Mouse (Mus musculus) right cerebral cortex, postnatal 36 days (tissue): ENCODE data around the gene Apc2.

Experiments used
- DNase-seq, 2 experiments: peaks; one replicate each; pipeline ENCODE4 v3.0.0; 2022; ENCODE audit warnings: low spot score in 2 of 2, mixed read lengths in 1 of 2

Apc2 gene

GRCm38 (mm10) chr10:80320340-80320760, 24.6 kb downstream of the Apc2 start, which contains the start of gene 2310011J03Rik:
Gene 2310011J03Rik (minus strand): TSS chr10:80320537.
- DNase-seq = peak; percentile 91 to 92

GRCm38 (mm10) chr10:80321014-80321669, 25.4 kb downstream of the Apc2 start:
- no peak for DNase-seq

- no peak for DNase-seq
These were observed 26.1 kb downstream of the Apc2 start for GRCm38 (mm10) chr10:80321670-80322581.

GRCm38 (mm10) chr10:80322811-80323211, 27.0 kb downstream of the Apc2 start:
- DNase-seq = no peak

- no peak for DNase-seq
These were observed 27.7 kb downstream of the Apc2 start for GRCm38 (mm10) chr10:80323261-80324119.

GRCm38 (mm10) chr10:80324120-80325037, 28.6 kb downstream of the Apc2 start:
- no peak for DNase-seq

- DNase-seq = no peak
These were observed 29.3 kb downstream of the Apc2 start for GRCm38 (mm10) chr10:80325045-80325444.

GRCm38 (mm10) chr10:80329273-80330081, 33.7 kb downstream of the Apc2 start, which contains the start of the genes Pcsk4 and Reep6:
Gene Pcsk4 (minus strand): TSS chr10:80329498.
Gene Reep6 (plus strand): TSS chr10:80329953.
- DNase-seq = peak; percentile 94 to 95

GRCm38 (mm10) chr10:80330084-80330483, 34.3 kb downstream of the Apc2 start:
- no peak for DNase-seq

- DNase-seq = no peak
These were observed 35.1 kb downstream of the Apc2 start for GRCm38 (mm10) chr10:80330888-80331287.

- no peak for DNase-seq
These were observed 36.1 kb downstream of the Apc2 start for GRCm38 (mm10) chr10:80331636-80332524.

GRCm38 (mm10) chr10:80332525-80332989, 36.8 kb downstream of the Apc2 start:
- no peak for DNase-seq

GRCm38 (mm10) chr10:80336263-80336662, 40.5 kb downstream of the Apc2 start:
- no peak for DNase-seq

GRCm38 (mm10) chr10:80339941-80340750, 44.4 kb downstream of the Apc2 start:
- DNase-seq = peak; percentile 74 to 76

GRCm38 (mm10) chr10:80341026-80341425, 45.2 kb downstream of the Apc2 start:
- no peak for DNase-seq

- no peak for DNase-seq
These were observed 45.9 kb downstream of the Apc2 start for GRCm38 (mm10) chr10:80341491-80342304.

- DNase-seq = no peak
These were observed 46.5 kb downstream of the Apc2 start for GRCm38 (mm10) chr10:80342305-80342748.
